Mouse (Mus musculus): Measurements from ENCODE around the gene Gm20708. TPM values are rescaled to one million over a fixed set of nuclear protein-coding genes. Genes with fewer than 3 reads are reported as not detected.

The Gm20708 gene
- total RNA-seq, 2 experiments from 2014 or later, result 1.5 to 2.5 TPM

DNA sequence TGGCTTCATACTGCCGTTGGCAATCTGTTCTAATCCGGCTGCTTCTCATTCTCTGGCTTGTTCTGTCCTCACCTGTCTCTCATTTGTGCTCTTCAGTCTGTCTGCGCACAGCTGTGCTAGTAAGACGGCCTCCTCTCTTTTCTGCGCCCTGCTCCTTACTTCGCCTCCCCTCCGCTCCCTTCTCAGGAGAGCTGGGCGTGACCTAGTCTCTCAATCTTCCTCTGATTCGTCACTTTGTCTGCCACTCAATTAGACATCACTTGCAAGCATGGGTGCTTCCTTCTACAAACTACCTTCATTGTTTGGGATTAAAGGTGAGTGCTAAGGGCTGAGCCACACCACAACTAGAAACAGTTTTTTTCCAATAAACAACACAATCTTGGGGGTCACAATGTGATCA lies 44.8 kb downstream of the Gm20708 start:
- intact Hi-C loops (cut with DNase I), result no loop called here
- no peak for DNase-seq

DNA sequence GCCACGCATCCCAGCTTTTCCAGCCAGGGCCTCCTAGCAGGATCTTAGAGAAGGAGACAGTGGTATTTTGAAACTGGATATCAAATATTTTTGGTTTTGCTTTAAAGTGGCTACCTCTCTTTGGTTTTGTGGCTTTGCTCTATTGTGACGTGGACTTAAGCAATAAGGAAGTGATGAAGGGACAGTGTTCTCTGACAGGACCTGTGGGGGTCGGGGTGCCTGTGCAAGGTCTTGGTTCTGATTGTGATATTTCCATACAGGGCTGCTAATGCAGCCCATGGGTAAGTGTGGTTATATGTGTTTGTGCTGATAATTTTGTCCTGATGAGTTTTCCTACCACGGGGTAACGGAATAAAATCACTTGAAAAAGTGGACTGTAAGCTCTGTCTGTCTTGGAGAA lies 45.9 kb downstream of the Gm20708 start:
- intact Hi-C loops (cut with DNase I), result no loop called here
- no peak for DNase-seq

DNA sequence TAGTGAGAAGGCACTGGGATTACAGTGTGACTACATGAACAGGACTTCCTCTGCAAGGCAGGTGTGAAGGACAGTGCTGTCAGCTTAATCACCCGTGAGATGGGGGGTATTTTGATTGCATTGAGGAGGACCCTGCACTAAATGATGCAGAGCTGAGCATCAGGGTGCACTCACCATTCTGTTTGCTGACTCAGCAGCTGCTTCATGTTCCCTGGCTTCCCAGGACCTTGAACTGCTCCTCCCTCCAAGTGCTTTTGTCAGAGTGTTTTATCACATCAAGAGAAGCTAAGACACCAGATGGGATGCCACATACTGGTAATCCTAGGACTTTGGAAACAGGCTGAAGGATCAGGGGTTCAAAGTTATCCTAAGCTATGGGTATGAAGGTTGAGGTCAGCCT lies 46.5 kb downstream of the Gm20708 start:
- intact Hi-C loops (cut with DNase I), result no loop called here
- no peak for DNase-seq

DNA sequence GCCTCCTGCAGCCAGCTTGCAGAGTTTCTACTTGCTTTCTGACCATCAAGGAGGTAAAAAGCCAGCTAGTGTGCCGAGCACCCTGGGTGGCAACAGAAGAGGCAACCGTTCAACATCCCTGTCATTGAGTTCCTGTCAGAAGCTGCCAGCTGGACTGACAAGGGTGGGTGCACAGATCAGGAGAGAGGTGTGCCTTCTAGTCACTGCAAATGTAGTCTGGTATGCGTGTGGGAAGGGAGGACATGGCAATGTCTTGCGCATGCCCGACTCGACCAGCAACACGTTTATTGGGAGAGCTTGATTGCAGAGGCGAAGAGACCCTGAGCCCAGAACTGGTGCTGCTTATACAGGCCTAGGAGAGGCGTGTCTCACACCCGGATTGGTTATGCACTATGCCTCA lies 48.0 kb downstream of the Gm20708 start:
- DNase-seq, result no peak
- intact Hi-C loops (cut with DNase I), result no loop called here

DNA sequence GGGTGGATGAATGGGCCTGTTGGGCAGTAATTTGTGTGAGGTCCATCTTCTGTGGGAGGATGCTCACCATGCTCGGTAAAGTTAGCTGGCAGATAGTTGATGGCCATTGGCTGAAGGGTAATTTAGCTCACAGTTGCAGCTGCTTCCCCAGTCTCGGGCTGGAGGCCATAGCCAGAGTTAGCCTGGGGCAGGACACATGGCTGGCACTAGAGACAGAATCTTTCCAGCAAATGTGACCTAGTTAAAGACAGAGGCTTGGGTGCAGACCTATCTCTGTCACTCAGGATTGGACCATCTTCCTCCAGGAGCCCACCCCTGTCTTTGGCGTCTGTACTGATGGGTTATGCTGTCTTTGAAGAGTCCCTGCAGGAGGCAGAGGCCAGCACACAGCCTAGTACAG lies 48.9 kb downstream of the Gm20708 start:
- intact Hi-C loops (cut with DNase I), result no loop called here
- no peak for DNase-seq

DNA sequence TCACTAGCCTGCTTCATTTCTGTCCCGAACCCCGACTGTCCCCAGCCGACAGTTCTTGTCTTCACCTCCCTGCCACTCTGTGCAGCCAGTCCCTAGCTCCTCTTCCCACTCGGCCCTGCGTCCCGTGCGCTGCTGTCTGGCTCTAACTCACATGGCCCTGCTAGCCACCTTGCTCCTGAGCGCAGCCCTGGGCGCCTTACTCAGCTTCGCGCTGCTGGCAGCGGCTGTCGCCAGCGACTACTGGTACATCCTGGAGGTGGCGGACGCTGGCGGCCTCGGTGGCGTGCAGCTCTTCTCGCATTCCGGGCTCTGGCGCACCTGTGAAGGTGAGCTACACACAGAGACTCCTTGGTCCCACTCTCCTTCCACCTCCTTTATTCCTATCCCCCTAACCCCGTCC lies 51.1 kb downstream of the Gm20708 start, which contains the start of gene Tmem235:
Gene Tmem235 (plus strand): TSS at position 152 of the 400 bp plus-strand sequence.
- DNase-seq, result no peak
- intact Hi-C loops (cut with DNase I), result no loop called here

DNA sequence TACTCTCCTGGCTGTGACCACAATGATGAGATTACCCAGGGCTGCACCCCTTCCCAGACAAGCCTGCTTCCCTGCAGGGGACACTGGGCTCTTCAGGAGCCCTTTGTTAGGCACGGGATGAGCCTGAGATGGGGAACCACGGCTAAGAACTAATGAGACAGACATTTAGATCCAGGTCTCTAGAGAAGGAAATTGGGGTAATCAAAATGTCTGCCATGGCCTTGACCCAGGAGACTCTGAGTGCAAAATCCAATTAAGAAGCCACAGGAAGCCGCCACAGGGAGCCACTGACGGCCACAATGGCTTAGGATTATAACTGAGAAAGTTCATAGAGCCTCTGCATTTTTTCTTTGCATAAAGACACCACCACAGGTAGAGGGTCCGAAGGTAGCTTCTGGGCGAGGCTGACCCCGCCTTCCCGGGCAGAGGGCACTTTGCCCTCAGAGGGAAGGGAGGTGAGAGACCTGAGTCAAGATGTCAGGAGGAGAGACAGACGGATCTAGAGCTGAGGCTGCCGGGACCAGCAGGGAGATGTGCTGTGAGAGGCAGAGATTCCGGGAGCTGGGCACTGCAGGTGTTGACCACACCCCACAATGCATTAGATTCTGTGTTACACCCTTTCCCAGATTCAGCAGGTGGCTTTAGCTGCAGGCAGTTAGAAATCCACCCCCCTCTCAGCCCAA lies 53.8 kb downstream of the Gm20708 start:
- intact Hi-C loops (cut with DNase I), result no loop called here
- no peak for DNase-seq

DNA sequence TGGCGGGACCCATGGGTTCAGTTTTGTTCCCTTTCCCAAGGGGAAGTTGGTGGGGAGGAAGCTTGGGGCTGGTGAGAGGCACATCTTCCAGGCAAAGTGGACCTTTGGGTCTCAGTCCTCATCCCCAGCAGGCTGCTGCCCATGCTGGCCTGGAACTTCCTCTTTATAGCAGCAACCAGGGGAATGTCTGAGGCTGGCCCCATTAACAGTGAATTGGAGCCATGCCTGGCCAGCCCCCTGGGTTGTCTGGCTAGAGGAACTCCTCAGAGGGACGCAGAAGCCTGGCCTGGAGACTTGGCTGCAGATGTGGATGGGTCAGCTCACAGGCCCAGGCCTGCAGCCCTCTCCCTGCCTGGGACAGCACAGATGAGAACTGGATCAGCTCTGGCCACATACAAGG lies 55.3 kb downstream of the Gm20708 start:
- intact Hi-C loops (cut with DNase I), result no loop called here

DNA sequence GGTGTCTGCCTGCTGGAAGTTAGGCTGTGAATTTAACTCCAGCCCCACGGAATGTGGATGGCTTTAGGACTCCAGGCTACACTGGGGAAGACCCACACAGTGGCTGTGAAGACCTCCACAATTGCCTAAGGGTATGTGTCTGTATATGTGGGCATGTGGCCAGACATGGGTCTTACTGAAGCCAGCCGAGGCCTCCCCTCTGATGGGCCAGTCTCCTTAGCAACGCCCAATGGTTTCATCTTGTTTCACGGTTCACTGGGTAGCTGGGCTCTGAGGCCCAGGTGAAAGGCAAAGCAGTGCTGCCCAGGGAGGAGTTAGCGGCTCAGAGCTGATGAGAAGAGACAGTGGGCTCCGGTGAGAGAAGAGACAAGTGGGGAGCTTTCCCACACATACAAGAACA lies 56.5 kb downstream of the Gm20708 start:
- DNase-seq, result no peak
- intact Hi-C loops (cut with DNase I), result no loop called here

More for the DNA sequence above, 55.3 kb downstream of the Gm20708 start:
- DNase-seq, result peak in 1 of 2 experiments; percentile 27

DNA sequence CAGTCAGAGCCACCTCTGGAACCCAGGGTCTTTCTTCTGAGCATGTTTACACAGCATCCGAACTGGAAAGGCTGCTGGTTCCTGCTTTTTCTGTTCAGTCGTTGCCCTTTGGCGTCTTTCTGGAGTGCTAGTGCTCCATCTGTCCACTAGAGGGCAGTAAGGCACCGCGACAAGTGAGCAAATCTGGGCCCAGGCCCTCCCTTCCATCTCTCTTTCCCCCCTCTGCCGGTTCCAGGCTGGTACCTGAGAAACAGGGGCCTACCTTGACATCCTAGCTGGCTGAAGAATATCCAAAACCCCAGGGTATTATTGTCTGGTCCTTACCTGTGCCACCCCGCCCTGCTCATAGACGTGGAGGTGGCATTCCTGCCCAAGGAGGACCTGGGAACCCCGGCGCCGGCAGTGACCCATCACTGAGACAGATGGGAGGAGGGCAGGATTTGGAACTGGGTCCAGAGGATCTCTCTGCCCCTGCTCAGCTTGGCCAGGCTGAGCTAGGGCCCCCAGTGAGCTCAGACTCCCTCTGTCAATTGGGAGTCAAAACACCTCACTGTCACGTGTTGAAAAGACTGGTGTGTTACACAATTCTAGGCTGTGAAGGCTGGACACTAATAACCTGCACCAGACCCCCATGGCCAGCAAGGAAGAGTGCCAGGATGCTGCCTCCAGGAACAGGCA lies 61.4 kb downstream of the Gm20708 start:
- intact Hi-C loops (cut with DNase I), result loop anchor here (1.0 to 5.0 kb wide), 6 partner anchors 42 to 352 kb away; partner anchors contain the start of gene Socs3
- peak; percentile 82 to 88 for DNase-seq

DNA sequence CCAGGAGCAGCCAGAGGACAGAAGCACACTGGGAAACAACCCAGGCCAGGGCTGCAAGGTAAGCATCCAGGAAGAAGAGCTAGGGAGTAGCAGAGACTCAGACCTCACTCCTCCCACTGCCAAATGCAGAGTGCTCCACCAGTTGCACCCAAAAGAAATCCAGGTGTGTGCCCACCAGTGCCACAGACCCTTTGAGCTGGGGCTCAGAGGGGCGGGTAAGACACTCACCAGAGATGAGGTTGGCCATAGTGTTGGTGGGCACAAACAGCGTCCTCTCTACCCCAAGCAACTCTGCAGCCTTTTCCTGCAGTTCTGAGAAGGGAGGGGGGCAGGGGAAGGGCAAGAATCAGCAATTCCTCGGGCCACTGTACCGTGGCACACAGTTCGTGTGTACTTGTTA lies 61.9 kb downstream of the Gm20708 start:
- no peak for DNase-seq
- intact Hi-C loops (cut with DNase I), result loop anchor here (1.0 to 5.0 kb wide), 6 partner anchors 41 to 351 kb away; partner anchors contain the start of gene Socs3

DNA sequence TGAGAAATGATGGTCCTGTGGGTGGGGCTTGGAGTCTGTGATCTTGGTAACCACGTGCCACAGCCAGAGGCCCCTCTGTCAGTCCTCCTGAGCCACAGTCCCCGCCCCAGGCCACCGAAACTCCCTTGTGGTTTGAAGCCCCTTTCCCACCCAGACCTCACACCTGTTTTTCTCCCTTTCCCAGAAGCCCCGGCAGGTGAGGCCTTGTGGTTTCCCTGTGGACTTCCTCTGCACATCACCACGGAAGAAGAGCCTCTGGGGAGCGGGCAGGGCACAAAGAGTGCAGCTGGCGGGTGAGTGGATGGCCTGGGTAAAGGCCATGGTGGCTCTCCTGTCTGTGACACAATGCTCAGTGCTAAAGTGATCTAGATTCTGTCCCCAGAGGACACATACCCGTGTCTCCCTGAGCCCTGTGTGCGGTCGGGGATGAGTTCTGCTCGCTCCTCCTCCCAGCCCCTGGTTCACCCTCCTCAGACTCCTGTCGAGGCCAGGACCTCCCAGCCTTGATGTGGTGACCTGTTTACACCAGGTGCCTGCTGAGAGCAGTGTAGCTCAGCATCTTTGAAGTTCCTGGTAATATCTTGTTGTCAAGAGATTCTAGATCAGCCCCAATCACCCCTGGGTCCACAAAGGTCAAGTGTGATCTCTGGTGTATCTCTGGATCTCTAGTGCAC lies 62.6 kb downstream of the Gm20708 start:
- intact Hi-C loops (cut with DNase I), result loop anchor here (1.0 to 5.0 kb wide), 6 partner anchors 41 to 351 kb away; partner anchors contain the start of gene Socs3
- no peak for DNase-seq

DNA sequence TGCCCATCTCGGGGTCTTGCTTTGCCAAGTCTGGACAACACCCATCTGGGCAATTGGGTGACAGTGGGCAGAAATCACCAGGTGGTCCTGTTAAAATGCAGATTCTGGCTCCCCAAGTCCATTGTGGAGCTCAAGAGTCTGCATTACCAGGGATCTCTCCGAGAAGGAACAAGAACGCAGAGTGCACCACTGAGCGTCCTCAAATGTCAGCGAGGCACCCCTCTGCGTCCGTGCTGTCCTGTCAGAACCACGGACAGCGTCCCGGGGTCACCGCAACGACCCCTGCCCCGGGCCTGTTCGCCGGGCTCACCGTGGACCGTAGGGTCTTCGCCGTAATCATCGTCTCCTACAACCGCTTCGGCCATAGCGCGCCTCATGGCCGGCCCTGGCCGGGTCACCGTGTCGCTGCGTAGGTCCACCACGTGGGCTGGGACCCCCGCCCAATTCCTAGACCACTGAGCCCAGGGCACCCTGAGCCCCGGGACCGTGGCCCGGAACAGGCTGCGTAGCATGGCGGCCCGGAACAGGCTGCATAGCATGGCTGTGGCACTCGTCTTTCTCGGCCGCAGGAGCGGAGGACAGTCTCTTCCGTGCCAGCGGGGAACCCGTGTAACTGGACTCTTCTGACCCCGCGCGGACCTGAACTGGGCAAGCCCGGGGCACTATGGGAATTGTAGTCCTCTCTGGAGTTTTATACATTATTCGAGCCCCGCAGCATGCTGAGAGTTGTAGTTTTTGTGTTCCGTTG lies 63.6 kb downstream of the Gm20708 start, which contains the start of gene Tha1:
Gene Tha1 (minus strand): TSS at position 621 of the 748 bp plus-strand sequence.
- intact Hi-C loops (cut with DNase I), result loop anchor here (5.0 kb wide), 1 partner anchor 214 kb away; no protein-coding TSS in a partner anchor
- peak; percentile 88 to 90 for DNase-seq

DNA sequence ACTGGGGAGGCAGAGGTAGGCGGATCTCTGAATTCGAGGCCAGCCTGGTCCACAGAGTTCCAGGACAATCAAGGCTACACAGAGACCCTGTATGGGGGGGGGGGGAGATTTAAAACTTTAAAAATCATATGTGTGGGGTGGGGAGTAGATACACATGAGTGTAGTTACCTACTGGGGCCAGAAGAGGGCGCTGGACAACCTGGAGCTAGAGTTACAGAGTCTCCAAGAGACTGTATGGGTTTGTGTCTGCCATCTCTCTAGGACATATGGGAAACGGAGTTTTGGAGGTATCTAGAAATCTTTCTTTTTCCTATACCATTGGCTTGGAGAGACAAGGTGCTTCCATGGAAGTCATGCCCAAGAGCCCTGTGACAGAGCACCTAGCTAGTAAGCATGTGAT lies 65.0 kb downstream of the Gm20708 start:
- DNase-seq, result peak in 1 of 2 experiments; percentile 35
- intact Hi-C loops (cut with DNase I), result loop anchor here (5.0 kb wide), 1 partner anchor 213 kb away; no protein-coding TSS in a partner anchor

DNA sequence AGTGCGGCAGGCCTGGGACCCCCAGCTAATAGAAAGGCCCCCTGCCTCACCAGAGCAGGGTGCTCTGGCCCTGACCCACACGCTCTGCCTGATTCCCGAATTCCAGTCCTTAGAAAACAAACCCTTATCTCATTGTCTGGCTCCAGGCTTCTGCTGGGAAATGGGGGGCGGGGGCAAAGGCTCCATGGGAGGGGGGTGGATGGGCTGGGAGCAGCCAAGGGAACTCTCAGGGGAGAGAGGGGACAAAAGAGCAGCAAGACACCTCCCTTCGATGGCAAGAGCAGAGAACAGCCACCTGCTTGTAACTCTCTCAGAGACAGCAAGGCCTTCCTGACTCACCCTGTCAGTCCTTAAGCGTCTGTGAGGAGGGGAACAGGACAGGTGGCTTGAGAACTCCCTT lies 66.2 kb downstream of the Gm20708 start:
- intact Hi-C loops (cut with DNase I), result no loop called here

DNA sequence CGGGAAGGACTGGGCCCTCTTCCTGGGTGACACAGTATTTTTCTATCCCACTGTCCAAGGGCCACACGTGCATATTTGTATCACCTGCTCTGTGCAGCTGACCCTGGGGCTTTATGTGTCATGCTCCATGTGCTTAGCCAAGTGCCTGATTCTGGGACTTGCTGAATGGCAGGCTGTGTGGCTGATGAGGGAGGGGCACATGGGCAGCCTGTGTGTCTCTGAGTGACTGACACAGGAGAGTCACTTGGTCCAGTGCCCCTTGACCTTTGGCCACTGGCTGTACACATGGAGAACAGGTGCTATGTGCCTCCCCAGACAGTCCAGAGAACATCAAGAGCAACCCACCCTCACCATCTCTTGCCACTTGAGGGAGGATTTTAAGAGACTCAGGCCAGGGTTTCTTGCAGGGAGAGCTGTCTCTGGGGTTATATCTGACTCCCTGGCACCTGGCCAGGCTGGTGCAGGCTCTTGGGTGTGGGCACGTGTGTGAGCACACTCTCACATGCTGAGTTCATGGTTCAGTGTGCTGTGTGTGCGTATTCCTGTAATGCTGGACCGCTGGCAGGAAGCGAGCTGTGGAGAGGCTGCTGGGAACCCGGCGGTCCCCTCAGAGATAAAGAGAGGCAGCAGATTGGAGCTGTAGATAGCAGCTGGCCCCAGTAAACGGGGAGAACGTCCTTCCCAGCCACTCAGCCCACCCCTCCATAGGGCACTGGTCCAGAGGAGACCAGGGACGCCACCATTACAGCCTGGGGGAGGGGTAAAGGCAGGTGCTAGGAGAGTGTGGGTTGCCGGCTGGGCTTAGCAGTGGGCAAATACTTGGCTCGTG lies 68.7 kb downstream of the Gm20708 start:
- intact Hi-C loops (cut with DNase I), result no loop called here
- peak; percentile 50 to 64 for DNase-seq

More for the DNA sequence above, 66.2 kb downstream of the Gm20708 start:
- DNase-seq, result peak in 1 of 2 experiments; percentile 40

DNA sequence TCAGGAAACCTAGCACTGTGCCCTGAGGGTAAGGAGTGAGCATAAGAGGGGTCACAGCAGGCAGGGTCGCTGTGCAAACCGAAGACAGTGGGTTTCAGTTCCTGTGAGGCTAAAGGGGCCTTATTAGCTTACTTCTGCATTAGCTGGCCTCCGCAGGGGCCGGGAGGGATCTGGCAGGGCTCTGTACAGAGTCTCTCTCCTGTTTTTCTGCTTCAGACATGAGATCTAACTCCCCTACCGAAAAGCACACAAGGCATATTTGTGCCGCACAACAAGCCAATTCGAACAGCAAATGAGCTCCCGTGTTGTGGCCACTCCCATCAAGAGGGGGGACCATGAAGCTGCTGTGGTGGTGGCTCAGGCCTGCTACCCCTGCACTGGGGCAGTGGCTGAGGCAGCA lies 69.4 kb downstream of the Gm20708 start:
- DNase-seq, result no peak
- intact Hi-C loops (cut with DNase I), result no loop called here

DNA sequence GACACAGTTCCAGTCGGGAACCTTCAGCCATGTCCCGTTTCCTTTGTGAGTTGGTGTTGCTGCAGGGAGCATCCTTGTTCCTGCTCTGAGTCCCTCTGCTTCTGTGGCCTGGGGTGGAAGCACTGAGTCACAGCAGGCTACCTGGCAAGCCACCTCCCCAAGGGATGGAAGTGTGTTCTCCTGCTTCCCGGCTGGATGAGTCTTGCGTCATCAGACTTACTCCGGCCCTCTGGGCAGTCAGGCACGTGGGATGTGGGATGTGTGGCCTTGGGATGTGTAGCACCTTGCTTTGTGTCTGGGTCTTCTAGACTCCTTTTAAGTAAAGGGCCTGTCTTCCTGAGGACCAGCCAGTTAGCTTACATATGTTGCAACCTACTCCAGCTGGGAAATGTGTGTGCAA lies 70.2 kb downstream of the Gm20708 start:
- intact Hi-C loops (cut with DNase I), result no loop called here
- no peak for DNase-seq

DNA sequence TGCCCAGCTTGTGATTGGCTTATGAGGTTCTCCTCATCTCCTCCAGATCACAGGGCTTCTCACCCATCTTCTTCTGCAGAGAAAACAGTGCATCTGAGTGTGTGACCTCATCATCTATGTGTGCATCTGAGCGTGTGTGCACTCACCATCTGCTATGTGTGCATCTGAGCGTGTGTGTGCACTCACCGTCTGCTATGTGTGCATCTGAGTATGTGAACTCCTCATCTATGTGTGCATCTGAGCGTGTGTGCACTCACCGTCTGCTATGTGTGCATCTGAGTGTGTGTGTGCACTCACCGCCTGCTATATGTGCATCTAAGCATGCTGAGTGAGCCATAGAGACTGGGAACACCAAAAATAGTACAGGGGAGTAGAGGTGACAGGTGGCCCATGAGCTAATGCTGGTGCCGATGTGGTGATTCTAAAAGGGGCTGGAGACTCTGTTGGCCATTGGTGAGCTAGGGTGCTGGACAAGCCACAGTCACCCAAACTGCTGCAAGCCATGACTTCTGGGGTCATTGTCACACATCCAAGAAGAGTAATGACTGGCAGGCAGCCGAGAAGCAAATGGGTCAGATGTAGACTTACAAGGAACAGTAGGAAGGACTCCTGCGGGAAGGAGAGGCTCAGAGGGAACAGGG lies 71.0 kb downstream of the Gm20708 start:
- intact Hi-C loops (cut with DNase I), result no loop called here
- DNase-seq, result no peak

Measured in heart, postnatal 10 days (tissue).